Mouse (Mus musculus): ENCODE measurements around the gene Aars2. TPM values are rescaled to one million over a fixed set of nuclear protein-coding genes. Genes with fewer than 3 reads are reported as not detected.

Aars2 gene
- total RNA-seq (2015) (2.3 and 4.0 TPM in 2 replicates), total RNA-seq (2017) (4.6 and 5.2 TPM in 2 replicates)

- peak; percentile 99 for ATAC-seq (ENCODE audit: poor library complexity, severe bottlenecking)
Observed at GRCm38 (mm10) chr17:45506700-45507189, at the start of gene Aars2. Aars2 (plus strand) TSS chr17:45506841.

GRCm38 (mm10) chr17:45457487-45457886, 49.2 kb upstream of the Aars2 start:
- ATAC-seq (ENCODE audit: poor library complexity, severe bottlenecking), result no peak

DNA sequence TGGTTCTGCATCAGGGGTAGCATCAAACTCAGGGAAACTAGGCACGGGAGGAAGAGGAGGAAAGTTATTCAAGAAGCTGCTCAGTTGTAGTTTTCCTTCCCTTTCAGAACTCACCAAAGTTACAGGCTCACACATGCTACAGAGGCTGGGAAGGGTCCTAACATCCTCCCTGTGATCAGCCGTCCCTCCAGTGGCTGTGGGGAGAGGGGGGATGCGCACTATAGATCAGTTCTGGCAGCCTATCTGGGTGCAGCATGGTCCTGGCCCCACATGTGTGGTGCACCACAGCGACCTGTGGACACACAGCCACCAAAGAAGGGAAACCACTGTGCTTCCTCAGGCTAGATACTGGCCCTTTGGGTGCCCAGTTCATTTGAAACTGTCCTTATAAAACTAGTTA, 48.1 kb upstream of the Aars2 start:
- no peak for ATAC-seq (ENCODE audit: poor library complexity, severe bottlenecking)

DNA sequence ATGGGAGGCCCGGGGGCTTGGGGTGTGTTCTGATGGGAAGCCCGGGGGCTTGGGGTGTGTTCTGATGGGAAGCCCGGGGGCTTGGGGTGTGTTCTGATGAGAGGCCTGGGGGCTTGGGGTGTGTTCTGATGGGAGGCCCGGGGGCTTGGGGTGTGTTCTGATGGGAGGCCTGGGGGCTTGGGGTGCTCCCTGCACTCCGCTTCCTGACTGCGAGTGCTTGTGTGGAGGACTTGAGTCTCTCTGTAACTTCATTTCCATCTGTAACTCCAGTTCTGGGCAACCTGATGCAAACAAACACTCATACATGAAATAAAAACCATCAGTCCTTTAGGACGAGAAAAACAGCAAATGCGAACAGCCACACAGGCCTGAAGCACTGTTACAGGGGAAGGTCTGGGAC, 47.6 kb upstream of the Aars2 start:
- ATAC-seq (ENCODE audit: poor library complexity, severe bottlenecking), result no peak

DNA sequence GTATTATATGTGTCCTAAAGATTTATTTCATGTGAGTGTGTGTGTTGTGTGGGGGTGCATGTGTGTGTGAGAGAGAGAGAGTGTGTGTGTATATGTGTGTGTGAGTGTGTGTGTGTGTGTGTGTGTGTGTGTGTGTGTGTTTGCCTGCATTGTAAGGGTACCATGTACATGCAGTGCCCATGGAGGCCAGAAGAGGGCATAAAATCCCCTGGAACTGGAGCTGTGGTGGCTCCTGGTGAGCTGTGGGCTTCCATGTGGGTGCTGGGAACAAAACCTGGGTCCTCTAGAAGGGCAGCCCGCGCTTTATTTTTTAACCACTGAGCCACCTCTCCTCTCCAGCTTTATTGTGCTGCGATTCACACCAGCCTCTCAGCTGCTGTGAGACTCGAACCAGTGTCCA, 44.1 kb upstream of the Aars2 start:
- ATAC-seq (ENCODE audit: poor library complexity, severe bottlenecking), result no peak

DNA sequence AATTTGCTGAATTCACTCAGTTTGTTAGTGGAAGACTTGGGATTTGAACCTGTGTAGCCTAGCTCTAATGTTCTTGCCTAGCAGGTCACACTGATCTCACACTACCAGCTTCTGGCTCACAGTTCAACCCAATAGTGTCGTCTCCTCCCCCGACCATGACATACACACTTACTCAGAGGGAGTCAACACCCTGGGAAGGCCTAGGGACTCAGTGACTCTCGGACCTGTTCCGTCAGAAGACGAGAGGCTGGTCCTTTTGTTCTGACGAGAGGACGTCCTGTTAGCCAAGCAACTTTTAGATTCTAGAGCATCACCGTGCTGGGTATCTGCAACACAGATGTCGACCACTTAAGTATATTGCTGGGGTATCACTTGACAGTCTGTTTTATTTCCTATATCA, 42.4 kb upstream of the Aars2 start:
- no peak for ATAC-seq (ENCODE audit: poor library complexity, severe bottlenecking)

DNA sequence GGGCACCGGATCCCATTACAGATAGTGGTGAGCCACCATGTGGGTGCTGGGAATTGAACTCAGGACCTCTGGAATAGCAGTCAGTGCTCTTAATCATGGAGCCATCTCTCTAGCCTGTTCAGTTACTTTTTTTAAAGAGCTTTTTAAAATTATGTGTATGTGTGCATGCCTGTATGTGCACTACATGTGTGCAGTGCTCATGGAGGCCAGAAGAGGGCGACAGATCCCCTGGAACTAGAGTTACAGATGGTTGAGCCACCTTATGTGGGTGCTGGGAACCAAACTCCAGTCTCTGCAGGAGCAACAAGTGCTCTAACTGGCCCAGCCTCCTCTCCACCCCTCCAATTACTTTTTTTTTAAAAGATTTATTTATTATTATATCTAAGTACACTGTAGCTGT, 39.9 kb upstream of the Aars2 start:
- ATAC-seq (ENCODE audit: poor library complexity, severe bottlenecking), result no peak

- ATAC-seq (ENCODE audit: poor library complexity, severe bottlenecking), result no peak
Observed at GRCm38 (mm10) chr17:45468302-45468701, 38.3 kb upstream of the Aars2 start.

DNA sequence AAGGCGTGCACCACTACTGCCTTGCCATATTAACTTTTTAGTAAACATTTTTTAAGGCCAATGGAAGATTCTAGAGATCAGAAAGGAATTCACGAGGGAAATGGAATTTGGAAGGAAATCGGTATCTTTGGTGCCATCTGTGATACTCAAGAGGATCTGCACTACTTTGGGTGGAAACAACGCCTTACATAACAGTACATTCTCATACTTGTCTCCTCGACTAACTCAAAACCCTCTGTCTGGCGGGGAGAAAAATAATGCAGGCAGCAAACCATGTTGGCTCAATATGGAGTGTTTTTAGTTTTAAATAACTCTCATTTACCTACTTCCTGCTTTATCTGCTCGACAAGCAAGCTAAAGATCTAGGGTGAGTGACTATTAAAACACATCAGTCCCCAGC, 35.9 kb upstream of the Aars2 start:
- no peak for ATAC-seq (ENCODE audit: poor library complexity, severe bottlenecking)

GRCm38 (mm10) chr17:45473667-45474066, 33.0 kb upstream of the Aars2 start:
- ATAC-seq (ENCODE audit: poor library complexity, severe bottlenecking), result no peak

GRCm38 (mm10) chr17:45474146-45474545, 32.5 kb upstream of the Aars2 start:
- ATAC-seq (ENCODE audit: poor library complexity, severe bottlenecking), result no peak

DNA sequence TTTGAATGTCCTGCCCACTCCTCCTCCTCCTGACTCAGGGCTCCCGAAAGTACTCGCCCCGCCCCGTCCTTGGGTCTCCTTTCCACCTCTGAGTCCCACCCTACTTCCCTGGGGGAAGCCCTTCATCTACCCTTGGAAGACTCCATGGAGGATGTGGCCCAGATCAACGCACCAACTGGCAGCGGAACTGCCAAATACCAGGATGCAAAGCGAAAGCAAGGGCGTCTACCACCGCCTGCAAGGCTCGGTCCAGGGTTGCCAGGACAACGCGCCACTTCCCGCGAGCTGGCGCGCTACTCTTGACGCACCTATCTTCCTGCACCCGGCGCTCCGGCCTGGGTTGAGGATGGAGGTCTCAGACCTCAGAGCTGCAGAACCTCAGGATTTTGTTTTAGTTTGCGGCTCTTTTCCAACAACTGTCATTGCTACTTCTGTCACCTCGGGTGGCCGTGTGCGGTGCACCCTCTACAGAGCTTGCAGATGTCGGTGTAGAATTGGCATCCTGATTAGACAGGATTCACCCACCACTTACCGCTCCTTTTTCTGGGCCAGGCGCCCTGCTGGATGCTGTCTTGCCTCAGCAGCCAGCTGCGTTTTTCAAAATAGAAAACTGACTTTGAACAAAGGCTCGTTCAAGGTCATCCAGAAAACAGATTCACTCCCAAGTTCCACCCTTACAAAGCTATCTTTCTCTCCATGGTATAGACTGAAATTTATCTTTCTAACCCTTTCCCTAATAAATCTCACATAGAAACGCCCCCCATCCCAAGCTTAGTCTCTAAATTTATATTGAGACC, 31.8 kb upstream of the Aars2 start, which contains the start of gene Spats1:
Gene Spats1, minus strand, starts transcription at position 747 of the 797 bp plus-strand sequence.
- peak; percentile 80 for ATAC-seq (ENCODE audit: poor library complexity, severe bottlenecking)

- ATAC-seq (ENCODE audit: poor library complexity, severe bottlenecking), result peak; percentile 89
Observed at GRCm38 (mm10) chr17:45478234-45478825, 28.3 kb upstream of the Aars2 start.

DNA sequence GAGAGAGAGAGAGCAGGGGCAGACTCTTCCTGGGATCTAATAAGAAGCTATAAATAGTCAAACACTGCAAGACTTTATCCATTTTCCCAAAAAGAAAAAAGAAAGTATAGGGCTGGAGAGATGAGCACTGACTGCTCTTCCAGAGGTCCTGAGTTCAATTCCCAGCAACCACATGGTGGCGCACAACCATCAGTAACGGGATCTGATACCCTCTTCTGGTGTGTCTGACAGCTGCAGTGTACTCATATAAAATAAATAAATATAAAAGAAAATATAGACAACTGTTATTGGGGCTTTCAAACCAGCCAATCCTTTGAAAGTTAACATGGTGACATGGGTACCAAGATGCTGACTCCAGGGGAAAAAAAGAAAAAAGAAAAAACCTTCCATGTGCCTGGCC, 26.2 kb upstream of the Aars2 start:
- no peak for ATAC-seq (ENCODE audit: poor library complexity, severe bottlenecking)

GRCm38 (mm10) chr17:45485581-45485980, 21.1 kb upstream of the Aars2 start:
- ATAC-seq (ENCODE audit: poor library complexity, severe bottlenecking), result no peak

- ATAC-seq (ENCODE audit: poor library complexity, severe bottlenecking), result no peak
Observed at GRCm38 (mm10) chr17:45487216-45487615, 19.4 kb upstream of the Aars2 start.

GRCm38 (mm10) chr17:45488321-45489254, 18.1 kb upstream of the Aars2 start:
- peak; percentile 43 for ATAC-seq (ENCODE audit: poor library complexity, severe bottlenecking)

GRCm38 (mm10) chr17:45489736-45490135, 16.9 kb upstream of the Aars2 start:
- no peak for ATAC-seq (ENCODE audit: poor library complexity, severe bottlenecking)

- no peak for ATAC-seq (ENCODE audit: poor library complexity, severe bottlenecking)
Observed at GRCm38 (mm10) chr17:45490532-45491154, 16.0 kb upstream of the Aars2 start.

DNA sequence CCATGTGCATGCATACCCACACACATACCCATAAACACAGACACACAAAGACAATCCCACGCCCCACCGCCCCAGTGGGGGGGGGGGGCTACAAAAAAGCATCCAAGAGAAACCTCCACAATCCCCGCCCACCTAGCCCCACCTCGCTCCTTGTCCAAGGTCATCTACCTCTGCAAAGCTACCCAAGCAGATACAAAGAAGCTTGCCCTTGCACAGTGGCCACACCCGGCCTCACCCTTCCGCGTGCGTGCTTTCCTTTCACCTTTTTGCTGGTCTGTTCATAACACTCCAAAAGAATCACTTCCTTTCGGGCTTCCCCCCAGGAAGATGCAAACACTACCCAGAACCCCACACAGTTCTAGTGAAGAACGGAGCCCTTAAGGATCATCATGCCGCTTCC, 11.2 kb upstream of the Aars2 start:
- no peak for ATAC-seq (ENCODE audit: poor library complexity, severe bottlenecking)

- ATAC-seq (ENCODE audit: poor library complexity, severe bottlenecking), result no peak
Observed at GRCm38 (mm10) chr17:45498397-45498796, 8.2 kb upstream of the Aars2 start.

Data from megakaryocyte, adult 5-6 weeks (primary cell).